Mouse (Mus musculus) hematopoietic stem cell, adult 5-6 weeks (primary cell): Measurements from ENCODE around the gene Pbld1. TPM values are rescaled to one million over a fixed set of nuclear protein-coding genes. Genes with fewer than 3 reads are reported as not detected.
"Not testable (repeated sequence)": the region's sequence is repeated elsewhere in the genome, so short reads cannot be mapped to it uniquely, and the experiment has no call there.

ENCODE experiments used
- ATAC-seq, 2 experiments: fragments of 125-278 bp in 1 of 2; replicated peaks in 1 of 2; 2 replicates each; pipeline ENCODE4 v1.8.0; 2016 to 2017; ENCODE audit warnings: inconsistent platforms in 2 of 2, mild to moderate bottlenecking in 2 of 2, moderate number of reproducible peaks in 2 of 2, low read depth in 1 of 2, moderate TSS enrichment in 1 of 2; ENCODE audit not compliant: low FRiP score in 2 of 2, poor library complexity in 2 of 2, severe bottlenecking in 2 of 2, insufficient read depth in 1 of 2, low TSS enrichment in 1 of 2
- total RNA-seq: library from RNA; stranded (forward); fragments of 172-1452, 232-1000 nt; gene quantifications from 2 replicates; pipeline ENCODE4 v1.2.3, GENCODE M21; 2017

The Pbld1 gene
- total RNA-seq, 1 experiment from 2014 or later, result 2.4 TPM

DNA sequence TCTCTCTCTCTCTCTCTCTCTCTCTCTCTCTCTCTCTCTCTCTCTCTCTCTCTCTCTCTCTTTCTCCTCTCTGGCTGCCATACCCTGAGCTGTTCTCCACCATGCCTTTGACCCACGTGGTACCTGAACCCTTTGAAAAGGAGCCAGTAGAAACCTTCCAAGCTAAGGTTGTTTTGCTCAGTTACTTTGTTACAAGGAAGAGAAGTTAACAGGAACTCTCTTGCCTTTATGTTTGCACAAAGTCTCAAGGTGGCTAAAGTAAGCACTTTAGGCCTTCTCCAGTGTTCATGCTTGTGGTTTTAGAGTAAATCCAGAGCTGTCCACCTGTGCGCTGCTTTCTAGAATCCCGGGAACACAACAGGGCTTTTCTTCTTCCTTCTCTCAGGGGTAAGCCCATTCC, 27.7 kb upstream of the Pbld1 start:
- ATAC-seq, result no peak

DNA sequence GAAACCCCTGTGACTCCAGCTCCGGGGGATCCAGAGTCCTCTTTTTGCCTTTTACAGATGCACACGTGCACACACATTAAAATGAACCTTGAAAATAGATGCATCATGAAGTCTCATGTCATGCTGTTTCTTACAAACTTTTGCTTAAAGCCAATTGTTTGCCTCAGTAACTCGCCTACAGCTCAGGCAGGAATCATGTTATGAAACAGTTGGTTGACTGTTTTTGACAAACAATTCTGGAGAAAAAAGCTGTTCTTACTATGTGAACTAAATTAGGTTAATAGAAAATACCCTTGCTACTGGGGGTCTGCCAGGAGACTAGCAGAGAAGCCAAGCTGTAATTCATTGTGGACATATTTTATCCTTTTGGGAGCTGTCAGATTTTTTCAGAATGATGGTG, 27.0 kb upstream of the Pbld1 start:
- ATAC-seq, result no peak

DNA sequence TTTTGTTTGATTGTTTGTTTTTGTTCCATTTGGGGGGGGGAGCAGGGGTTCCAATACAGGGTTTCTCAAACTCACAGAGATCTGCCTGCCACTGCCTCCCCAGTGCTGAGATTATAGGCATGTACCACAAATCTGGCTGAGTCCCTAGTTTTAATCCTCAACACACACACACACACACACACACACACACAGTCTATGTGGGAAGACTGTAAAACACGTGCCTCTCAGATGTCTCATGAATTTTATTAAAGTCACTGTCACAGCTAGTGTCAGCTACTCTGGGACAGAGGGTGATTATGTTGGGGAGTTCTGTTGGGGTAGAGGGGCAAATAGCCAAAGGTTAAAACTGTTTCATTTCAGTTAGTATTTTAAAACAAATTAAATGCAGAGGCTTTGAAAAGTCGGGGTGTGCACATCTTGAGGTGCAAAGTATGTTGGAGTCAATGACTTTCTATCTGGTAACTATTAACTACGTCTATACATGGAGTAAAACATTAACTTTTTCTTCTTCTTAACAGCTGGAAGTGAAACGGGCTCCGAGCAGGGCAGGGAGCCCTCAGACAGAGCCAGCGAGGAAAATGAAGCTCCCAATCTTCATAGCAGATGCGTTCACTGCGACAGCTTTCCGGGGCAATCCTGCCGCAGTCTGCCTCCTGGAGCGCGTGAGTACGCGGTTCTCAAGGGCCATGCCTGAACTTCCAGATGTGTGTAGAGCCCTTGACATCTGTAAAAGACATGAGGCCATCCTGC, 21.2 kb upstream of the Pbld1 start:
- no peak for ATAC-seq

DNA sequence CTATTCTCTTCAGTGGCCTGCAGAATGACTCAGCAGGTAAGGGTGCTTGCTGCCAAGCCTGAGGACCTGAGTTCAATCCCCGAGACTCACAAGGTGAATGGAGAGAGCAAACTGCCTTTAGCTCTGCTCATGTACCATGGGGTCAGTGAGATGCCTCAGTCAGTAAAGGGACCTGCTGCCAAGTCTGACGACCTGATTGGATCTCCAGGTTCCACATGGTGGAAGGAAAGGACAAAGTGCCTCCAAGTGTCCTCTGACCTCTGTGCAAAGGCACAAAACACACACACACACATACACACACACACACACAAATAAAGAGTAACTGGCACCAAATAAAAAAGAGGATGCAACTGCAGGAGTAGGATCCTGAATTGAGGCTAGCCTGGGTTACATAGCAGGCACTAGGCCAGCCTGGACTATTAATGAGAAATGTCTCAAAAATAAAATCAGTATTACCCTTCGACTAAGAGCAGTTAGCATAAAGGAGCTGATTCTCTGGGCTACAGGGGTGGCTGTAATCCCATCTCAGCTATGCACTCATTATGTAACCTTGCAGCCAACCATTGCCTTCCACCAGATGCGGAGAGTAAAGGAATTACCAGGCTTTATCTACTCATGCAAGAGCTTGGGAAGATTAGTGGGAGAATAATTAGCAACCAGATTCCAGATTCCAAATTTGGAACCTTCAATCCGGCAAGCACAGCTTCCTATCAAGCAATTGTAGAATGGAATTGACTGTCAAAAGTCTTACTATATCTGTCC, 19.9 kb upstream of the Pbld1 start:
- ATAC-seq, result no peak

DNA sequence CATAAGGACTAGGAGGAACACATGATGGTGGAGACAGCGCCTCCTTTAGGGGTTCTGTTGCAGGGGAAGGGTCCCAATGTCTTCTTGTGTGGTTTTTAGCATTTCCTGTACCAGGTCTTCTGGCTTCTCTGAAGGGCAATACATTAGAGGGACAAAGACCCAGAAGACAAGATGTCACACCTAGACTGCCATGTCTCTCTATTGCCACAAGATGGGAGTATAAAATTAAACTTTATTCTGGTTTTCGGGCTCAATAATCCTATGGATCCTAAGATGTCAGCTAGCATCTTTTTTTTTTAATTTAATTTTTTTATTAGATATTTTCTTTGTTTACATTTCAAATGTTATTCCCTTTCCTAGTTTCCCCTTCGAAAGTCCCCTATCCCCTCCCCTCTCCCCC, 16.8 kb upstream of the Pbld1 start:
- ATAC-seq, result peak in 1 of 2 experiments; percentile 29; a peak in 1 of 4 replicates

DNA sequence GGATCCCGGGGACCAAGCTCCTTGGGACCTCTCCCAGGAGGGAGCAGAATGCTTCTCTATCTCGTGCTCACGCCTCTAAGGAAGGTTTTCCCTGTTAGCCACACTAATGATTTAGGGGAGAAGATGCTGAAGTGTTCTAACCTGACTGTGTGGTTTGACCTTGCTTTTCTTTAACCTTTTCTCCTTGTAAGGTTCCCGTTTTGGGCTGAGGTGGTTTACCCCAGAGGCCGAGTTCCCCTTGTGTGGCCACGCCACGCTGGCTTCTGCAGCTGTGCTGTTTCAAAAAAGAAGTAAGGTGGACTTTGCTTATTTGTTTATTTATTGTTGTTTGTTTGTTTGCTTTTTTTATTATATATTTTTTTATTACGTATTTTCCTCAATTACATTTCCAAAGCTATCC, 12.2 kb upstream of the Pbld1 start:
- ATAC-seq, result peak; percentile 51 to 76; a peak in 3 of 4 replicates

DNA sequence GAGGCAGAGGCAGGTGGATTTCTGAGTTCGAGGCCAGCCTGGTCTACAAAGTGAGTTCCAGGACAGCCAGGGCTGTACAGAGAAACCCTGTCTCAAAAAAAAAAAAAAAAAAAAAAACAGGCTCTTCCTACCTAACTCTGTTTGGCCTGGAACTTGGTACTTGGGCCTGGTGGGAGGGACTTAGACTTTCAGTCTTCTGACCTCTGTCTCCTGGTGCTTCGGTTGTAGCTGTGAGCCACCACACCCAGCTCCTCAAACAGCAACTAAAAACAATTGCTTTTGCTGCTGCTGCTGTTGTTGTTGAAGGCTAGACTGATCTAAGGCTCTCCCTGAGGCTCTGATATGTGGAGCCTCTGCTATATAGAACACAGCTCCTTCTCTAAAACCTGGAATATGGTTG, 10.9 kb upstream of the Pbld1 start:
- ATAC-seq, result no peak

DNA sequence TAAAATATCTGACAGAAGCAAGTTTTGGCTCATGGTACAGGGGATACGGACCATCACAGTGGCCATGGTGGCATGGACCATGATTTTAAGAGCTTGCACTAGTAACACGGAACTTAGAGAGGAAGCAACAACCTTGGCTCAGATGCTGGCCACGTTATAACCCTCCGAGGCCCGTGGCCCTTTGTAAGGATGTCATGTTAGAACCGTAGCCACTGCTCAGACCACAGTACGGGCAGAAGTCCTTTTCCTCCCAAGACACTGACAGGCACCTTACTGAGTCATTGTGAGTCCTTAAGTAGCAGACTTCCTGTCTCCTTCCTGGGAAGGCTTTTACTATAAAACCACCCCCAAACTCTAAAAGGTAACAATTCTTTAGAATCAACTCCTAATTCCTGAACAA, 8.7 kb upstream of the Pbld1 start:
- ATAC-seq, result peak; percentile 56 to 73; a peak in 3 of 4 replicates

DNA sequence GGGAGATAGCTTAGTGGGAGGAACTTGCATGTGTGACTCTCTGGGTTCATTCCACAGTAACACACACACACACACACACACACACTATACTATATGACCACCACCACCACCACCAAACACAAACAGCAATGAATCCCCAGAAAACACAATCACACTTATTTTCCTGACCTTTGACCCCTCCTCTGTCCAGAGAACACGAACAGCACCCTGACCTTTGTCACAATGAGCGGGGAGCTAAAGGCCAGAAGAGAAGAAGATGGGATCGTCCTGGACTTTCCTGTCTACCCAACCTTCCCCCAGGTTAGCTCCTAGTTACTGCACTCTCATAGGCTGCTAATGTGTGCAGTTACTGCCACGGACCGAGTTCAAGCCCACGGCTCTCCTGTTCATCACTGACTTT, 8.0 kb upstream of the Pbld1 start:
- ATAC-seq, result no peak

DNA sequence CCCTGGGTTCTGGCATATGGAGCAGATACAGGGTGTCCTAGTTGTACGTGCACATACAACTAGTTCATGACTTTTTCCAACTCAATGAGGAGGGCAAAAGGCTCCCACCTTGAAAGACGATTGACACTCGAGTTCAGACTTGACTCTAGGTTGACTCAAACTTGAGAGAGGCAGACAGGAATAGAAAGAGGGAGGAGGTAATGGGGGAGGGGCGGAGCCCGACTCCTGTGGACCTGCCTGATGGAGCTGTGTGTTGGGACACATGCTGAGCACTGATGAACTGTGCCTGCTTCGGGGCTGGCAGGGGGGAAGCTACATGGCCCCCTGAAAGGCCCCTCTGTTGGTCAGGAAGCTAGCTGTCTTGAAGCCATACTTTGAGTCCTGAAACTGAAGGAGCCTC, 7.0 kb upstream of the Pbld1 start:
- ATAC-seq, result no peak

DNA sequence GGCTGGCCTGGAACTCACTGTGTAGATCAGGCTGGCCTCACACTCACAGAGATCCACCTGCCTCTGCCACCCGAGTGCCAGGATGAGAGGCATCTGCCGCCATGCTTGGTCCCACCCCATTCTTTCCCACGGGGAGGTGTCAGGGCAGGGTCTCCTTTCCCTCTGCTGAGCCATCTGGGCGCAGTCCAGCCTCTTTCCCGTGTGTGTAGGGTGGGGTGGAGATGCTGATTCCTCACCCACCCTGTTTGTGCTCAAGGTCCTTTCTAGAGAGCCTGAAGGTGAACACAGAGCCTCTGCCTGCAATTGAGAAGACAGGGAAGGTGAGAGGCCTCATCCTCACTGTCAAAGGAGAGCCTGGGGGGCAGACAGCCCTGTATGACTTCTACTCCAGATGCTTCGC, 5.9 kb upstream of the Pbld1 start:
- ATAC-seq, result not testable (repeated sequence)

DNA sequence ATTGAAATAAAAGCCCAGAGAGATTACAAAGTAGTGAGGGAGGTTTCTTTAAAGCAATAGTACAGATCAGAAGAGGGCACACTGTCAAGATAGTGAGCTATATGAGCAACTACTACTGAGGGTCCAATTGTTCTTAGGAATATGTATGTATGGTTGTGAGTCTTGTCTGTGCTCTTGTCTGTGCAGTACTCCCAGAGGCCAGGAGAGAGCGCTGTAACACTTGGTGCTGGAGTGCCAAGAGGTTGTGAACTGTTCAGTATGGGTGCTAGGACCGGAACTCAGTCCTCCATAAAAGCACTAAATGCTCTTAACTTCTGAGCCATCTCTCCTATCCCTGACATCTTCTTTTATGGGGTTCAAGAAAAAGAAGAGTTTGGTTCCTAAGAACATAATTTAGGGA, 5.4 kb upstream of the Pbld1 start:
- no peak for ATAC-seq

DNA sequence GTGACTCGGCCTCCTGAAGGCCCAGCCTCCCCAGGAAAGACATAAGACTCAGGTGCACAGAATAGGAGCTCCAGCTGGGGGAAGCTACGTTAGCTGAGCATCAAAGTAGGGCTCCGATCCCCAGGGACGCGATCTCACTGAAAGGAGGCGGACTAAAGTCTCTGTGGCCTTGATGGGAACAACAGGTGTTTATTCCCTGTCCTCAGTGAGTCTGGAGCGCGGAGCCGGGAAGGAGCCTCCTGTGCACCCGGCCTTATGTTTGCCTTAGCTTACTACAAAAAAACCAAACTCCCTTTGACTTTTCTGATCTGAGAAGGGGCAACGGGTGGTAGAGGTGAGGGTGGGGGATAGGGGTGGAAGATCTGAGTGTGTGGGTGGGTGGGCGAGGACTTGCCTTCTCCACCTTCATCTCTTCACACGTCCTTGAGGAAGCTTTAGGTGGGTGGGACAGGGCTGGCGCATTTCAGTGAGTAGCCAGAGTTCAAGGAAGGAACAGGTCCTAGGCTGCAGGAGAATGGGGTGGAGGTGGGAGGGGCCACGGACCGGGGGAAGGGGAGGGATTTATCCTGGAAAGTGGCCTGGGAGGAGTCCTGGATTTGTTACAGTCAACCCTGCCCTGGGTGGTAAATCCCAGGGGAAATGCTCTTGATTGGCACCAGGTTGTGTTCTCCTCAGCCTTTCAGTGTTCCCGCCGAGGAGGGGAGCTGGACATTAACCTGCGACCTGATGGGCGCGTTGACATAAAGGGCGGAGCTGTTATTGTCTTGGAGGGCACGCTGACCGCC, 2.8 kb upstream of the Pbld1 start:
- ATAC-seq, result no peak

DNA sequence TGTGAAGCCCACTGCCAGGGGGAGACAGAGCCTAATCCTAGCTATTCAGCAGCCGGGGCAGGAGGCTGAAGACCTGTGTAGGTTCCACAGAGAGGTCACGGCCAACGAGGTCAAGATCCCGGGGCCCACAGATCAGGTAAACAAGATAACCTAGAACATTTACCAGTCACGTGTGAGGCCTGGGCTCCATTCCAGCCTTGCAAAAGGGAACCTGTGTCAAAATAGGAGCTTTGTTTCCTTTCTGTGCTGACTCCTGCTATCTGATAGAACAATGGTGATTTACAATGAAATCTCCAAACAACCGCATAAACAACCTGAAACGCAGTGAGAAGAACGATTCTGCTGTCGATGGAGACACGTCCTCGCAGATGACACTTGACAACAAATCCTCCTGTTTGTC, 444 bp downstream of the Pbld1 start:
- ATAC-seq, result peak; percentile 17 to 44; a peak in 1 of 4 replicates

DNA sequence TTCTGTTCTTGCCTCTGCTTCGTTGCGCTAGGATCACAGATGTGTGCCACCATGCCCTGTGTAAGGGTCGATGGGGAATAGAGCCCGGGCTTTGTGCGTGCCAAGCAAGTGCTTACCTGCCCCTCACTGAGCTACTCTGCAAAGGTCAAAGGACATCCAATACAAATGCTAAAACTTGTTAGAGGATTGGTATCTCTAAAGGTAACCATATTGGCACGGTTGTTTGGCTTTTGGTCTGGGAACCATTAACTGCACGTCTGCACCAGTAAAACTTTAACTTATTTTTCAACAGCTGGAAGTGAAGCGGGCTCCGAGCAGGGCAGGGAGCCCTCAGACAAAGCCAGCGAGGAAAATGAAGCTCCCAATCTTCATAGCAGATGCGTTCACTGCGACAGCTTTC, 1.3 kb downstream of the Pbld1 start:
- no peak for ATAC-seq

DNA sequence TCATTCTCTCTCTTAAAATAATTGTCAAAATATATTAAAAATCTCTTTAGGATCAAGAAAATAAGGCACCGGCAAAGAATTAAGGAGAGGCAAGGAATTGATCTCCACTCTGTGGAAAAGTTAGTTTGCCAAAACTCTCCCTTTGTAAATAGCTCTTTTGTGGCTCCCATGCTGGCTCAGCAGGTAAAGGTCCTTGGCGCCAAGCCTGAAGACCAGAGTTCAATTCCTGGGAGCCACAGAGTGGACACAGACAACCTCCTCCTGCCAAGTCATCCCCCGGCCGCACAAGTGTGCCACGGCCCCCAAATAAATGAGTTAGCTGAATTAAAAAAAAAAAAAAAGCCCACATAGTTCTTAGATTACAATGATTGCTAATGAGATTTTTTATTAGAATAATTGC, 2.7 kb downstream of the Pbld1 start:
- ATAC-seq, result no peak

DNA sequence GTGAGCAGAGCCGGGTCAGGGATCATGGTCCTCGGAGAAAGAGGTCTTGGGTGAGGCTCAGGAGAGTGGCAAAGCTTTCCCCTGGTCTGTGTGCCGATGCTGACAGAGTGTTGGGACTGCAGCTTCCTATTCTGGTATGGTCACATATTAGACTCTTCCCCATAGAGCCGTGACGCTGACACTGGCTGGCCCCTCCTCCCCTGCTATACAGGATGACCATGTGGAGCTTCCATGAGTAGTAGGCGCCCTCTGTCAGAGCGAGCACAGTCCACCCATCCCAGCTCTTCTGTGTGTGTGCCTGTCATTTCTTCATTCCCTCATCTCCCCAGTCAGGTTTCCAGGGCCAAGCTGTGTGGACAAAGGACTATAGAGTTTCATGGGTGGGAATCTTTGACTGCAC, 3.4 kb downstream of the Pbld1 start:
- no peak for ATAC-seq

DNA sequence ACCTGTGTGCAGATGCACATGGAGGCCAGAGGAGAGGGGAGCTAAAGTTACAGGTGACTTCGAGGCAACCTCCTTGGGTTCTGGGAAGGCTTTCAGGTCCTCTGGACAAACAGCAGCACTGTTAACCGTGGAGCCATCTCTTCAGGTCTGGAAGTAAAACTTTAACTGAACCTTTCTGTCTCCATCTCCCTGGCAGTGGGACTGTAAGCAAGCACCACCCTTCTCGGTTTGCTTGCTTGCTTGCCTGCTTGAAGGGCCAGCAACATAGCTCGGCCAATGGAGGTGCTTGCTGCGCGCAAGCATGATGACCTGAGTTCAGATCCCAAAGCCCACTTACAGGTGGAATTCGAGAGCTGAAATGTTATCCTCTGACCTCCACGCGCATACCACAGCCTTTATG, 4.6 kb downstream of the Pbld1 start:
- no peak for ATAC-seq
